Mouse (Mus musculus) lung, adult 2 months (tissue): ENCODE measurements around the gene Ccng2.

Experiments
- CTCF ChIP-seq: fragments of 200-500 bp; IDR thresholded peaks from 2 replicates; pipeline ENCODE4 v1.5.1; 2011; ENCODE audit warnings: mild to moderate bottlenecking, low read length, control low read depth; ENCODE audit not compliant: insufficient read depth
- POLR2A ChIP-seq: fragments of 200-500 bp; IDR thresholded peaks from 2 replicates; pipeline ENCODE4 v1.6.1; 2011; ENCODE audit warnings: low read depth, mild to moderate bottlenecking, control low read depth, low read length, borderline replicate concordance; ENCODE audit errors: extremely low read depth

DNA sequence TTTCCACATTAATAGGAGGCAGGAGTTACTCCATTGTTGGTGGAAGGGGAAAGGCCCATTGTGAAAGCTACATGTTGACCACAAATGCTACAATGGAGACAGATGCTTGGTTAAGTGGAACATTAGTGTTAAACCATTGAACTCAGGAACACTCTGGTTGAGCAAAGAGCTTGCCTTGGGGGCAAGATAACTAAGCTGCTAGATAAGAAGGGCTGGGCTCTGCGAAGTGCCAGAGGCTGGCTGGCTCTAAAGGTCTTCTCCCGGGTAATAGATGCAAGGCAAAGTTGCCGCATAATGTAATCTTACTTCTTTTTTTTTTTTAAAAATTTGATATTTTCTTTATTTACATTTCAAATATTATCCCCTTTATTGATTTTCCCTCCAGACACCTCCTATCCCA, 39.9 kb upstream of the Ccng2 start:
- no peak for TF ChIP-seq POLR2A
- TF ChIP-seq CTCF = no peak
